Mouse (Mus musculus): ENCODE measurements around the gene Smim6. TPM values are rescaled to one million over a fixed set of nuclear protein-coding genes. Genes with fewer than 3 reads are reported as not detected.

The Smim6 gene
- not detected for total RNA-seq (2021)
- long read RNA-seq, experiment 1 = 0 reads
- long read RNA-seq, experiment 2 = 0 reads

- DNase-seq = no peak
Measured at GRCm38 (mm10) chr11:115911632-115912376, at the start of gene Smim6. Smim6 (plus strand) TSS chr11:115912017.

GRCm38 (mm10) chr11:115863895-115864294 is 47.9 kb upstream of the Smim6 start:
- DNase-seq = no peak

GRCm38 (mm10) chr11:115869393-115869792 is 42.4 kb upstream of the Smim6 start:
- no peak for DNase-seq

- DNase-seq = no peak
Measured at GRCm38 (mm10) chr11:115872437-115872836, 39.4 kb upstream of the Smim6 start.

- DNase-seq = no peak
Measured at GRCm38 (mm10) chr11:115875935-115876334, 35.9 kb upstream of the Smim6 start.

GRCm38 (mm10) chr11:115876438-115876837 is 35.4 kb upstream of the Smim6 start:
- no peak for DNase-seq

- DNase-seq = no peak
Measured at GRCm38 (mm10) chr11:115877174-115877755, 34.6 kb upstream of the Smim6 start.

- DNase-seq = no peak
Measured at GRCm38 (mm10) chr11:115878071-115878470, 33.7 kb upstream of the Smim6 start.

GRCm38 (mm10) chr11:115881002-115881401 is 30.8 kb upstream of the Smim6 start:
- no peak for DNase-seq

- no peak for DNase-seq
Measured at GRCm38 (mm10) chr11:115883251-115883650, 28.6 kb upstream of the Smim6 start.

- no peak for DNase-seq
Measured at GRCm38 (mm10) chr11:115884361-115884760, 27.5 kb upstream of the Smim6 start.

- no peak for DNase-seq
Measured at GRCm38 (mm10) chr11:115885281-115885680, 26.5 kb upstream of the Smim6 start.

- DNase-seq = no peak
Measured at GRCm38 (mm10) chr11:115886446-115886845, 25.4 kb upstream of the Smim6 start.

GRCm38 (mm10) chr11:115888020-115888419 is 23.8 kb upstream of the Smim6 start:
- DNase-seq = no peak

- no peak for DNase-seq
Measured at GRCm38 (mm10) chr11:115889159-115889558, 22.7 kb upstream of the Smim6 start.

- no peak for DNase-seq
Measured at GRCm38 (mm10) chr11:115892213-115892612, 19.6 kb upstream of the Smim6 start.

GRCm38 (mm10) chr11:115893071-115893470 is 18.7 kb upstream of the Smim6 start:
- DNase-seq = no peak

GRCm38 (mm10) chr11:115894755-115895520 is 16.9 kb upstream of the Smim6 start:
- no peak for DNase-seq

- DNase-seq = no peak
Measured at GRCm38 (mm10) chr11:115898446-115898845, 13.4 kb upstream of the Smim6 start.

- peak; percentile 22 for DNase-seq
Measured at GRCm38 (mm10) chr11:115898886-115899285, 12.9 kb upstream of the Smim6 start.

GRCm38 (mm10) chr11:115899486-115900266 is 12.1 kb upstream of the Smim6 start, which contains the start of gene Smim5:
Smim5 (plus strand) TSS chr11:115899966.
- DNase-seq = peak; percentile 70

All from gastrocnemius, postnatal 25 days (tissue).